Mouse (Mus musculus): ENCODE results near the gene Ppm1e. TPM values are rescaled to one million over a fixed set of nuclear protein-coding genes. Genes with fewer than 3 reads are reported as not detected.

The Ppm1e gene
- polyA plus RNA-seq, 1 experiment from 2014 or later, result 26.5 TPM

- no peak overlapping the region for H3K27ac ChIP-seq (ENCODE audit: low read length)
- no peaks in the 10 kb centered on the region for H3K9me3 ChIP-seq (ENCODE audit: control insufficient read depth, low read length)
- peaks cover 4% of the 10 kb centered on the region; the same call in 1 of the 2 replicates for H3K36me3 ChIP-seq (ENCODE audit: control insufficient read depth, insufficient read depth)
- no peaks in the 10 kb centered on the region for H3K27me3 ChIP-seq (replicated peaks; ENCODE audit: control insufficient read depth, insufficient read depth, low read length)
- H3K4me3 ChIP-seq (replicated peaks; ENCODE audit: low read length), result no peak overlapping the region
- H3K4me1 ChIP-seq (replicated peaks; ENCODE audit: control insufficient read depth, insufficient read depth, low read length), result no peaks in the 10 kb centered on the region
- 93% methylated on average over 12 of the region's 12 CpGs for WGBS
- no peak for ATAC-seq
- H3K9ac ChIP-seq (replicated peaks; ENCODE audit: low read depth, low read length), result no peak overlapping the region
- no peak overlapping the region for H3K4me2 ChIP-seq (ENCODE audit: low read length)
Measured at GRCm38 (mm10) chr11:87234743-87235485, 123.9 kb downstream of the Ppm1e start.

- peaks cover 7% of the 10 kb centered on the region; the same call in 1 of the 2 replicates for H3K36me3 ChIP-seq (ENCODE audit: control insufficient read depth, insufficient read depth)
- no peak for ATAC-seq
Measured at GRCm38 (mm10) chr11:87233377-87233776, 125.4 kb downstream of the Ppm1e start.

GRCm38 (mm10) chr11:87227056-87227455 lies 131.8 kb downstream of the Ppm1e start:
- no peak overlapping the region for H3K4me2 ChIP-seq (ENCODE audit: low read length)
- no peaks in the 10 kb centered on the region for H3K4me1 ChIP-seq (replicated peaks; ENCODE audit: control insufficient read depth, insufficient read depth, low read length)
- no peak overlapping the region for H3K9ac ChIP-seq (replicated peaks; ENCODE audit: low read depth, low read length)
- no peak overlapping the region for H3K27ac ChIP-seq (ENCODE audit: low read length)
- H3K9me3 ChIP-seq (ENCODE audit: control insufficient read depth, low read length), result no peaks in the 10 kb centered on the region
- peaks cover 9% of the 10 kb centered on the region; the same call in 1 of the 2 replicates for H3K36me3 ChIP-seq (ENCODE audit: control insufficient read depth, insufficient read depth)
- H3K4me3 ChIP-seq (replicated peaks; ENCODE audit: low read length), result no peak overlapping the region
- no peak for ATAC-seq
- H3K27me3 ChIP-seq (replicated peaks; ENCODE audit: control insufficient read depth, insufficient read depth, low read length), result no peaks in the 10 kb centered on the region
- 80% methylated on average over 5 of the region's 5 CpGs for WGBS

More at GRCm38 (mm10) chr11:87233377-87233776, 125.4 kb downstream of the Ppm1e start:
- H3K9me3 ChIP-seq (ENCODE audit: control insufficient read depth, low read length), result no peaks in the 10 kb centered on the region
- H3K4me3 ChIP-seq (replicated peaks; ENCODE audit: low read length), result no peak overlapping the region
- no peak overlapping the region for H3K27ac ChIP-seq (ENCODE audit: low read length)
- 89% methylated on average over 5 of the region's 5 CpGs for WGBS
- no peaks in the 10 kb centered on the region for H3K27me3 ChIP-seq (replicated peaks; ENCODE audit: control insufficient read depth, insufficient read depth, low read length)
- H3K4me2 ChIP-seq (ENCODE audit: low read length), result no peak overlapping the region
- H3K4me1 ChIP-seq (replicated peaks; ENCODE audit: control insufficient read depth, insufficient read depth, low read length), result no peaks in the 10 kb centered on the region
- no peak overlapping the region for H3K9ac ChIP-seq (replicated peaks; ENCODE audit: low read depth, low read length)

DNA sequence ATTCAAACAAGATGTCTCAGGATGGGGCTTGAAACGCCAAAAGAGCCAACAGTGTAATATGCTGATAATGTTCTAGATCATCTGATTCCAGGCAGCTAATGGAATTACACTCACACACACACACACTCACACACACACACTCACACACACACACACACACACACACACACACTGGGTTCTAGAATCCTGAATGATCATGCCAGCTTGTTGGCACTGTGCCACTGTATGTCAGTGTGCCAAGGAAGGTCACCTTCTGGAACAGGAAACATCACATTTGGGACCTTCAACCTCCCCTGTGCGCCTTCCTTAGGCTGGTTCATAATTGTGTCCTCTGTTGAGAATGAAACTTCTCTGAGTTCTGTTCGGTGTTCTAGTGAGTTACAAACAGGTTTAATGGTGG lies 136.1 kb downstream of the Ppm1e start:
- peaks cover 6% of the 10 kb centered on the region; the same call in 1 of the 2 replicates for H3K36me3 ChIP-seq (ENCODE audit: control insufficient read depth, insufficient read depth)

DNA sequence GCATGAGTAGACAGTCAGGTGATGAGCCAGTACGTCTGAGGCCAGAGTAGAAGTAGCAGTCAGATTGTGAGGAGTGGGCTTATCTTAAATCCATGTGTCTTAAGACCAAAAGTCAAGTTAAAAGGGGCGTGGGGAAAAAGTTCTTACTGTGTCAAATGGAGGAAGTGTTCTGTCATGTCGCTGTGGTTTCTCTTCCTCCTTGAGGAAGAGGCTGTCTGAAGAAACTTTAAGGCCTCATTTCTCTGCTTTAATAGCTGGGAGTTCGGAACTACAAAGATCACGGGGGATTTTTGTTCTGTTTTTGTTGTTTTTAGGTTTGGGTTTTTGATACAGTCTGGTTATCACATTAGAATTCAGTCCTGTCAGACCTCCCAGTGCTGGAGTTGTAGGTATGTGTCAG lies 146.5 kb downstream of the Ppm1e start:
- no peaks in the 10 kb centered on the region for H3K27me3 ChIP-seq (replicated peaks; ENCODE audit: control insufficient read depth, insufficient read depth, low read length)
- H3K4me2 ChIP-seq (ENCODE audit: low read length), result no peak overlapping the region
- no peak overlapping the region for H3K4me3 ChIP-seq (replicated peaks; ENCODE audit: low read length)
- no peaks in the 10 kb centered on the region for H3K4me1 ChIP-seq (replicated peaks; ENCODE audit: control insufficient read depth, insufficient read depth, low read length)
- H3K36me3 ChIP-seq (ENCODE audit: control insufficient read depth, insufficient read depth), result peaks cover 5% of the 10 kb centered on the region; the same call in 1 of the 2 replicates
- 80% methylated on average over 5 of the region's 5 CpGs for WGBS
- H3K9me3 ChIP-seq (ENCODE audit: control insufficient read depth, low read length), result no peaks in the 10 kb centered on the region
- H3K27ac ChIP-seq (ENCODE audit: low read length), result no peak overlapping the region
- no peak for ATAC-seq
- no peak overlapping the region for H3K9ac ChIP-seq (replicated peaks; ENCODE audit: low read depth, low read length)

More for the DNA sequence above, 136.1 kb downstream of the Ppm1e start:
- Histone ChIP-seq H3K4me1 (replicated peaks; ENCODE audit: control insufficient read depth, insufficient read depth, low read length) (no peaks in the 10 kb centered on the region), H3K9me3 (ENCODE audit: control insufficient read depth, low read length) (no peaks in the 10 kb centered on the region), H3K27me3 (replicated peaks; ENCODE audit: control insufficient read depth, insufficient read depth, low read length) (no peaks in the 10 kb centered on the region), H3K4me3 (replicated peaks; ENCODE audit: low read length) (no peak overlapping the region), H3K4me2 (ENCODE audit: low read length) (no peak overlapping the region), H3K27ac (ENCODE audit: low read length) (no peak overlapping the region), H3K9ac (replicated peaks; ENCODE audit: low read depth, low read length) (no peak overlapping the region)
- 88% methylated on average over 3 of the region's 3 CpGs for WGBS
- ATAC-seq, result no peak

Other genes starting within 250 kb of the Ppm1e start
- gene Ska2, start 249.8 kb downstream of the Ppm1e start, polyA plus RNA-seq (2015; fragmentation: Nextera tagmentation; extraction: Ambion mirVana), result 73.0 and 78.6 TPM in 2 replicates
- 95.9 and 101 TPM in 2 replicates for gene Trim37, start 231.9 kb downstream of the Ppm1e start, polyA plus RNA-seq (2015; fragmentation: Nextera tagmentation; extraction: Ambion mirVana)
- 7.4 and 7.7 TPM in 2 replicates for gene Rad51c, start 45.9 kb upstream of the Ppm1e start, polyA plus RNA-seq (2015; fragmentation: Nextera tagmentation; extraction: Ambion mirVana)
- 0.63 TPM in 1 of 2 replicates, not detected in the other for gene Tex14, start 46.0 kb upstream of the Ppm1e start, polyA plus RNA-seq (2015; fragmentation: Nextera tagmentation; extraction: Ambion mirVana)
- gene Gm11492, start 207.6 kb upstream of the Ppm1e start, polyA plus RNA-seq (2015; fragmentation: Nextera tagmentation; extraction: Ambion mirVana), result not detected in 2 replicates
- gene Sept4, start 209.9 kb upstream of the Ppm1e start, polyA plus RNA-seq (2015; fragmentation: Nextera tagmentation; extraction: Ambion mirVana), result 21.9 and 22.9 TPM in 2 replicates
- gene Mtmr4, start 233.1 kb upstream of the Ppm1e start, polyA plus RNA-seq (2015; fragmentation: Nextera tagmentation; extraction: Ambion mirVana), result 65.1 and 71.5 TPM in 2 replicates